Mouse (Mus musculus): ENCODE data around the gene Rpl22. TPM values are rescaled to one million over a fixed set of nuclear protein-coding genes. Genes with fewer than 3 reads are reported as not detected.

Gene Rpl22
- polyA plus RNA-seq, 1 experiment: 43.0 TPM

DNA sequence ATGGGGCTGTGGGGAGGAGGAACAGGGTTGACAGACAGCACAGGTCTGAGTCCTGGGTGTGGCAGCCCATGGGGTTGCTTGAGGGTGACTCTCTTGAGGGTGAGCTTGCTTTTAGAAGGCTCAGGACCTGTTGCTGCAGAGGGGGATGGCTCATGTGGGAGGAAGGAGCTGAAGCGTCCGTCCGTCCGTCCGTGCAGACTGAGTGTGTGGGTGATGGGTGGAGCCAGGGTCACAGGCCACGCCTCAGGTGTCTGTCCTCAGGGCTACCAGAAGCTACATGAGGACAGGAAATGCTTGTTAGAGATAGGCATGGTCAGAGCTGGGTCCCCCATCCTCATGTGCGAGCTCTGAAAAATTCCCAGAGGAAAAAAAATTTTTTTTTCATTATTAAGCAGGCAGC, 19.1 kb downstream of the Rpl22 start:
- TF ChIP-seq CTCF (IDR thresholded peaks at IDR 0.05; ENCODE audit: insufficient read depth, low read length) (no peak), POLR2A (IDR thresholded peaks at IDR 0.05; ENCODE audit: borderline replicate concordance, extremely low read depth, low read depth, low read length) (no peak)
- DNase-seq: no peak
- peaks cover 7% of the 10 kb centered on the region; the same call in 1 of the 2 replicates for H3K4me1 ChIP-seq (ENCODE audit: control insufficient read depth, insufficient read depth, low read length)
- WGBS: 29% methylated on average over 7 of the region's 7 CpGs
- no peak overlapping the region for H3K4me3 ChIP-seq (replicated peaks; ENCODE audit: extremely low read depth, low read depth, low read length)

GRCm38 (mm10) chr4:152345120-152345889, 19.8 kb downstream of the Rpl22 start:
- no peak for TF ChIP-seq POLR2A (IDR thresholded peaks at IDR 0.05; ENCODE audit: borderline replicate concordance, extremely low read depth, low read depth, low read length)
- TF ChIP-seq CTCF (IDR thresholded peaks at IDR 0.05; ENCODE audit: insufficient read depth, low read length): no peak
- DNase-seq: peak; percentile 57

GRCm38 (mm10) chr4:152349837-152350381, 24.4 kb downstream of the Rpl22 start:
- no peak for TF ChIP-seq POLR2A (IDR thresholded peaks at IDR 0.05; ENCODE audit: borderline replicate concordance, extremely low read depth, low read depth, low read length)
- no peak for TF ChIP-seq CTCF (IDR thresholded peaks at IDR 0.05; ENCODE audit: insufficient read depth, low read length)
- Histone ChIP-seq H3K4me1 (ENCODE audit: control insufficient read depth, insufficient read depth, low read length) (peaks cover 7% of the 10 kb centered on the region; the same call in 1 of the 2 replicates), H3K4me3 (replicated peaks; ENCODE audit: extremely low read depth, low read depth, low read length) (no peak overlapping the region)
- 2% methylated on average over 16 of the region's 17 CpGs for WGBS
- DNase-seq: no peak

More at GRCm38 (mm10) chr4:152345120-152345889, 19.8 kb downstream of the Rpl22 start:
- Histone ChIP-seq H3K4me1 (ENCODE audit: control insufficient read depth, insufficient read depth, low read length) (peaks cover 7% of the 10 kb centered on the region; the same call in 1 of the 2 replicates), H3K4me3 (replicated peaks; ENCODE audit: extremely low read depth, low read depth, low read length) (no peak overlapping the region)
- WGBS: 29% methylated on average over 7 of the region's 7 CpGs

DNA sequence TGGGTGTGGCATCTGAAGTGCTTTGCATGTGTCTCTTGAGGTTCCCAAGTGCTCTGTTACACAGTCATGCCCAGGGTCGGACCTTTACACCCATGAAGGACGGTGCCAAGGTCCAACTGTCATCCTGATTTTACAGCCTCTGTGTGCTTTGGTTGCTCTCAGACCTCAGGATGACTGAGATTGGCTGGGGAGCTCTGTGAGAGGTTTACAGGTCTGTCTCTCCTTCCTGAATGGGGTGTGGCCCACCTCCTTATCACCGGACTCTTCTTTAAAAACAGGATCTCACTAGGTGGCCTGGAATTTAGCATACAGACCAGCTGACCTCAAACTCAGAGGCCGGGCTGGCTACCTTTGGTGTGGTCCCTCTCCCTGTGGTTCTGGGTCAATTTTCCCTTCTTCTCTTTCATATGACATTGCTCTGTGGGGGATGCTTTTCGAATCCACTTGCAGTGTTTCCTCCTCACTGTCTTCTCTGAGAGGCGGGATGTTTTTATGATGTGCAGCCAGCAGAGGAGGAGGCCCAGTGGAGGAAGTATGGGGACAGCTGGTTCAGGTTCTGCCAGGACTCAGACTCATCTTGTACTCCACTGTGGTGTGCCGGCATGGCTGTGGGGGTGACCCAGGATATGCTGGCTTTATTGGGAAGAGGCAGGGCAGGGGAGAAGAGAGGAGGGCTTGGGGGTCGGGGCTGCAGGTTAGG, 25.3 kb downstream of the Rpl22 start:
- TF ChIP-seq POLR2A (IDR thresholded peaks at IDR 0.05; ENCODE audit: borderline replicate concordance, extremely low read depth, low read depth, low read length) (no peak), CTCF (IDR thresholded peaks at IDR 0.05; ENCODE audit: insufficient read depth, low read length) (no peak)
- Histone ChIP-seq H3K4me3 (replicated peaks; ENCODE audit: extremely low read depth, low read depth, low read length) (no peak overlapping the region), H3K4me1 (ENCODE audit: control insufficient read depth, insufficient read depth, low read length) (no peaks in the 10 kb centered on the region)
- DNase-seq: no peak
- WGBS: 16% methylated on average over 8 of the region's 8 CpGs

GRCm38 (mm10) chr4:152351422-152352305, 26.1 kb downstream of the Rpl22 start:
- TF ChIP-seq CTCF (IDR thresholded peaks at IDR 0.05; ENCODE audit: insufficient read depth, low read length): no peak
- TF ChIP-seq POLR2A (IDR thresholded peaks at IDR 0.05; ENCODE audit: borderline replicate concordance, extremely low read depth, low read depth, low read length): 0 out of 2 replicates have a peak, but pooled peaks have one; percentile 2
- DNase-seq: no peak
- 15% methylated on average over 14 of the region's 14 CpGs for WGBS
- no peaks in the 10 kb centered on the region for H3K4me1 ChIP-seq (ENCODE audit: control insufficient read depth, insufficient read depth, low read length)
- H3K4me3 ChIP-seq (replicated peaks; ENCODE audit: extremely low read depth, low read depth, low read length): no peak overlapping the region

- no peak for TF ChIP-seq POLR2A (IDR thresholded peaks at IDR 0.05; ENCODE audit: borderline replicate concordance, extremely low read depth, low read depth, low read length)
- TF ChIP-seq CTCF (IDR thresholded peaks at IDR 0.05; ENCODE audit: insufficient read depth, low read length): no peak
- H3K4me1 ChIP-seq (ENCODE audit: control insufficient read depth, insufficient read depth, low read length): no peaks in the 10 kb centered on the region
- no peak for DNase-seq
- WGBS: 64% methylated on average over 14 of the region's 14 CpGs
- no peak overlapping the region for H3K4me3 ChIP-seq (replicated peaks; ENCODE audit: extremely low read depth, low read depth, low read length)
Measured at GRCm38 (mm10) chr4:152353886-152354637, 28.5 kb downstream of the Rpl22 start.

DNA sequence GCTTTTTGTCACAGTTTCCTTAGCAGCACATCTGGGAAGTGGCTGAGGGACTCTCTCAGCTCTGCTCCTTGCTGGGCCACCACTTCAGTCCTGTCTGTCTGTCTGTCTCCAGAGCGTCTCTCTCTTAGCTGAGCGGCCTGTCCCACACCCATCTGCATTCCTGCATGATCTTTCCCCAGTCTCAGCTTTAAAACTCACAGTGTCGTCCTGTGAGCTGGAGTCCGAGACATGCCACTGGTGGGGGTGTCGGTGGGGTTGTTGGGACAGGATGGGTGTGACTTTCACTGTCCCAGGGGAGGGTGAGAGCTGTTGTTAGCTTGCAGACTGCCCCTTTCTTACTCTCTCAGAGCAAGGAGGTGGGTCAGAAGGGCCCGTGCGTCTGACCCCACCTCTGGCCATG, 30.1 kb downstream of the Rpl22 start:
- no peaks in the 10 kb centered on the region for H3K4me1 ChIP-seq (ENCODE audit: control insufficient read depth, insufficient read depth, low read length)
- DNase-seq: no peak
- 74% methylated on average over 7 of the region's 7 CpGs for WGBS
- no peak overlapping the region for H3K4me3 ChIP-seq (replicated peaks; ENCODE audit: extremely low read depth, low read depth, low read length)
- TF ChIP-seq POLR2A (IDR thresholded peaks at IDR 0.05; ENCODE audit: borderline replicate concordance, extremely low read depth, low read depth, low read length): no peak
- no peak for TF ChIP-seq CTCF (IDR thresholded peaks at IDR 0.05; ENCODE audit: insufficient read depth, low read length)

- H3K4me3 ChIP-seq (replicated peaks; ENCODE audit: extremely low read depth, low read depth, low read length): no peak overlapping the region
- H3K4me1 ChIP-seq (ENCODE audit: control insufficient read depth, insufficient read depth, low read length): 0 out of 2 replicates have a peak, but pooled peaks cover 3% of the 10 kb centered on the region
- WGBS: 5% methylated on average over 11 of the region's 11 CpGs
- TF ChIP-seq POLR2A (IDR thresholded peaks at IDR 0.05; ENCODE audit: borderline replicate concordance, extremely low read depth, low read depth, low read length) (no peak), CTCF (IDR thresholded peaks at IDR 0.05; ENCODE audit: insufficient read depth, low read length) (no peak)
- DNase-seq: no peak
Measured at GRCm38 (mm10) chr4:152359700-152360099, 34.2 kb downstream of the Rpl22 start.

Measured in lung, adult 2 months (tissue).